Mouse (Mus musculus): Measurements from ENCODE around the gene Cdhr5.

- no peak for TF ChIP-seq CTCF (IDR thresholded peaks at IDR 0.05; ENCODE audit: extremely low read depth, insufficient read depth, insufficient read length, insufficient replicate concordance)
- no peak for TF ChIP-seq POLR2A (IDR thresholded peaks at IDR 0.05; ENCODE audit: low read depth, low read length)
These were observed 6.2 kb upstream of the Cdhr5 start for GRCm38 (mm10) chr7:141282756-141283155.
